Mouse (Mus musculus): ENCODE data around the gene H2-Ke6.

H2-Ke6 gene

GRCm38 (mm10) chr17:34027656-34028223 lies at the start of gene H2-Ke6:
TSS of gene H2-Ke6 (minus strand) at chr17:34028060.
- peak in 1 of 2 experiments; percentile 78 for DNase-seq (ENCODE audit: low read depth in 1 of 2, low spot score in 2 of 2)

GRCm38 (mm10) chr17:34077549-34077948 lies 49.7 kb upstream of the H2-Ke6 start:
- peak in 1 of 2 experiments; percentile 52 for DNase-seq (ENCODE audit: low read depth in 1 of 2, low spot score in 2 of 2)

DNA sequence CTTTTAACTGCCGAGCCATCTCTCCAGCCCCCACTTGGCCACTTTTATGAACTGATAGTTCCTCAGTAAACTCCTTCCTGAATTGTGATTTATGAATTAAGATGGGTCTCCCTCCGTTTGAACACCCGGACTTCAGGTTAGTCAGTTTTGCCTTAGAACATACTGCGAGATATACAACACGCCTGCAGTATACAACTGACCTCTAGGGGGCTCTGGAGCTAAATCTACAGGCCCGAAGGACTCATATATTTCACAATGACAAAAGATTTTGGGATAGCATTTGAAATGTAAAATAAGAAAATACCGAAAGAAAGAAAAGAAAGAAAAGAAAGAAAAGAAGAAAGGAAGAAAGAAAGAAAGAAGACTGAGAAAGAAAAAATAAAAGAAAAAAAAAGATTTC lies 47.4 kb upstream of the H2-Ke6 start:
- DNase-seq (ENCODE audit: low read depth in 1 of 2, low spot score in 2 of 2): peak; percentile 29 to 56

- peak in 1 of 2 experiments; percentile 27 for DNase-seq (ENCODE audit: low read depth in 1 of 2, low spot score in 2 of 2)
Observed at GRCm38 (mm10) chr17:34072091-34072490, 44.2 kb upstream of the H2-Ke6 start.

DNA sequence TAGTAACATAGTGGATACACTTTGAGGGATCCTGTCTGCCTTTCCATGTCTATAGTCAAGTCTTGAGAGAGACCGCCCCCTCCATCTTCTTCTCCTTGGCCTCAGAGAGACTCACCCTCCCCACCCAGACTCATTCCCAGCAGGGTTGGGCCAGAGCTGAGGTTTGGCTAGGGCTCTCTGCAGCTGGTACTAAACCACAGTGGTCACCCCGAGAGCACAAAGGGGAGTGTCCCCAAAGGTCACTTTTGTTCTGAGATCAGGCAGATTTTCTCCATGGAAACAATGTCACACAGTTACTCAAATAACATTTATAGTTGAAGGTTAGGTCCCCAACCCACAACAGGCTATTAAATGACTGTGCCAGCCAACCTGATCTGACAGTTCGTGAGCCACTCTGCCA lies 41.0 kb upstream of the H2-Ke6 start:
- no peak for DNase-seq (ENCODE audit: low read depth in 1 of 2, low spot score in 2 of 2)

DNA sequence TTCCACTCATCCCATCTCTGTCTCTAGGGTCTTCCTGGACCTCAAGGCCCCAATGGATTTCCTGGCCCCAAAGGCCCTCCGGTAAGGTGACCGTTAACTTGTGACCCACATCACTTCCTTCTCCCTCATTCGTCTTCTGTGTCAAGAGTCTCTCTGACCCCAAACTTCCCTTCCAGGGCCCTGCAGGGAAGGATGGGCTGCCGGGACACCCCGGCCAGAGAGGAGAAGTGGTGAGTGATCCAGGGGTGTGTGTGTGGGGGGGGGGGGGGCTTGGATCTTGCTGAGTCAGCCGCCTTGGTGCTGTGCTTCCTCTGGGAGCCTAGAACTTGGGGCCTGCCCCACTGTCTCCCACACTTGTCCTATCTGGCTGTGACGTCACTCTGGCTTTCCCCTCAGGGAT lies 29.4 kb upstream of the H2-Ke6 start:
- DNase-seq (ENCODE audit: low read depth in 1 of 2, low spot score in 2 of 2): no peak

DNA sequence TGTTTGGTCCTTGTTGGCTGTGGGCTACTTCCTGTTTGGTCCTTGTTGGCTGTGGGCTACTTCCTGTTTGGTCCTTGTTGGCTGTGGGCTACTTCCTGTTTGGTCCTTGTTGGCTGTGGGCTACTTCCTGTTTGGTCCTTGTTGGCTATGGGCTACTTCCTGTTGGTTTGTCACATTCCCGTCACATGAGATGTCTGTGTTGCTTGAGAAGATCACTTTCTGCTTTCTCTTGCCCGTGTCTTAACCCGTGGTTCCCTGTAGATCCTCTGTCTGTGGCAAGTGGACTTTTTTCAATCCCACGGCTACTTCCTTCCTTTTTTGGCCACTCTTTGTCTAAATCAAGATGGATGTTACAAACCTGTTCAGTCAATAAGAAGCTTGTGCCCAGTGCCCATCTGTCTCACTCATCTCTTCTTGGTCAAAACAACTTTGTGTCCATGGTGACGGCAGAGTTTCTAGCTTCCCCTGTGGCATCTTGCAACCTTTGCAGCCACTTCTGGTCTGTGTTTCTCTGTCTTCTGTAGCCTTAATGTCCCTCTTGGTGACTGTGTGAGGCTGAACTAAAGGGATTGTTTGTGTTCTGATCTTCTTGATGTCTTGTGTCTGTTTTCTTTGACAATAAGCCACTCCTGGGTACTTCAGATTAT lies 19.7 kb upstream of the H2-Ke6 start:
- DNase-seq (ENCODE audit: low read depth in 1 of 2, low spot score in 2 of 2): peak in 1 of 2 experiments; percentile 39

GRCm38 (mm10) chr17:34045941-34046340 lies 18.1 kb upstream of the H2-Ke6 start:
- no peak for DNase-seq (ENCODE audit: low read depth in 1 of 2, low spot score in 2 of 2)

DNA sequence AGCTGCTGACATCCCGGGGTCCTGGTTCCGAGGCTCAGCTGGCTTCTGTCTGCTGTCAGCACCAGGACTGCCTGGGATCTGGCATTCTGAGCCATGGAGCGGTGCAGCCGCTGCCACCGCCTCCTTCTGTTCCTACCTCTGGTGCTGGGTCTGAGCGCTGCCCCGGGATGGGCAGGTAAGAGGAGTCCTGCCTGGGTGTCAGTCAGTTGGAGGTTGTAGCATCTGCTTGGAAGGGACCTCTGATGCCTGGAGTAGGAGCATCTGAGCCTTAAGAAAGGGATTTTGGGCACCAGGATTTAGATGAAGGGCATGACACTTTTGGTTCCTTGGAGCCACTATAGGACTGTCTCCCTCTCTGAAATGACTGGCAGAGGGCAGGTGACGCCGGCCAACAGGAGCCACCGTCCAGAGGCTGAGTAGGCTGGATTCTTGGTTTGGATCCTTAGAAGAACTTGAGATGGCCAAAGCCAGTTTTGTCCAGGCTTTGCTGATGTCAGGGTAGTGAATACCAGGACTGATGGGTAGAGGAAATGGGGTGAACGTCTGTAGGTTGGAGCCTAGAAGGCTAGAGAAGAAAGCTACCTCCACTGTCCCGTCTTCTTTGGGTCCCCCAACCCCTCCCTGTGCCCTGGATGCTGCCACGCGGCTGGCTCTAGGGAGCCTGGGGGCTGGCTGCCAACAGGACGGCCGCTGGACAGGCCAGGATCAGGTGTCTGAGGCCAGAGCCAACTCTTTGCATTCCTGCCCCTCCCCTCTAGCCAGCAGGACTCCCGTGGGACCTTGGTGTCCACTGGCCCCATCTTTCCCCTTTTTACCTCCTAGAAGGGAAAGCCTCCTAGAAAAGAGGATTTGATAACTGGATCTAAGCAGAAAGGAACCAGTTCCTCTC lies 11.9 kb upstream of the H2-Ke6 start:
- no peak for DNase-seq (ENCODE audit: low read depth in 1 of 2, low spot score in 2 of 2)

DNA sequence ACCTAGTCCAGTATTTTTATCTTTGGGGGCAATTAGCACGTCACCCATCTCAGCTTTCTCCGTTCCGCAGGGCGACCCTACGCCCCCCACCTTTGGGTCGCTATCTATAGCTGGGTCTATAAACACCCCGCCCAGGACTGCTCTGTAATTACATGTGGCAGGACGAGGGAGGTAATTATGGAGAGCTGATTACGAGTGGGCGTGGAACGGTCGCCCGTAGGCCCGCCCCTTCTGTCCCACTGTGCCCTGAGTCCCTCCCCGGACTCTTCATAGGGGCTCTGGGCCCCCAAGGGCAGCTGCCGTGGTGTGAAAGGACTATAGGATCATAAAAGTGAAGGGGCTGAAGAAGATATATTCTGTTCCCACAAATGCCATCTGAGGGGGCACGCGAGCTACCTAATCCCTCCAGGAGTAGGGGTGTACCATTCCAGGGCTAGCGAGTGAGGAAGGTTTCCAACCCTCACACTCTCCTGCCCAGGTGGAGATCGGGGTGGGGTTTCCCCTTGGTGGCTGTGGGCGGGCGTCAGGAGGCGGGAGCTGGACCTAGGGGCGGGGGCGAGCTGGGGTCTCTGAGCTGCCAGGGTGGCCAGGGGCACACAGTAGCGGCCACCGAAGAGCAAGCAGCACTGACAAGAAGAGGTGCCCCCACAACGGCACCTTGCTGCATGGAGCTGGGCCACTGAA lies 11.2 kb upstream of the H2-Ke6 start, which contains the start of gene Col11a2:
TSS of gene Col11a2 (plus strand) at position 560 of the 684 bp plus-strand sequence.
- DNase-seq (ENCODE audit: low read depth in 1 of 2, low spot score in 2 of 2): no peak

GRCm38 (mm10) chr17:34038440-34038839 lies 10.6 kb upstream of the H2-Ke6 start:
- no peak for DNase-seq (ENCODE audit: low read depth in 1 of 2, low spot score in 2 of 2)

DNA sequence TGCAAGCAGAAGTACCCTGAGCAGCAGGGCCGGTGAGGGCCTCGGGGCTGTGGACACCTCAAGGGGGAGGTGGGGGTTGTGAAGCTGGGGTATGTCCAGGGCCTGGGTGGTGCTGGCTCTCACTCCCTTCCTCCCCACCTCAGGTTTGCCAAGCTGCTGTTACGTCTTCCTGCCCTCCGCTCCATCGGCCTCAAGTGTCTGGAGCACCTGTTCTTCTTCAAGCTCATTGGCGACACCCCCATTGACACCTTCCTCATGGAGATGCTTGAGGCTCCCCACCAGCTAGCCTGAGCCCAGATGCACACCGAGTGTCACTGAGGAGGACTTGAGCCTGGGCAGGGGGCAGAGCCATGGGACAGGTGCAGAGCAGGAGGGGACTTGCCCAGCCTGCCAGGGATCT lies 9.4 kb upstream of the H2-Ke6 start:
- DNase-seq (ENCODE audit: low read depth in 1 of 2, low spot score in 2 of 2): no peak

- no peak for DNase-seq (ENCODE audit: low read depth in 1 of 2, low spot score in 2 of 2)
Observed at GRCm38 (mm10) chr17:34036647-34037046, 8.8 kb upstream of the H2-Ke6 start.

GRCm38 (mm10) chr17:34035517-34035916 lies 7.7 kb upstream of the H2-Ke6 start:
- DNase-seq (ENCODE audit: low read depth in 1 of 2, low spot score in 2 of 2): no peak

DNA sequence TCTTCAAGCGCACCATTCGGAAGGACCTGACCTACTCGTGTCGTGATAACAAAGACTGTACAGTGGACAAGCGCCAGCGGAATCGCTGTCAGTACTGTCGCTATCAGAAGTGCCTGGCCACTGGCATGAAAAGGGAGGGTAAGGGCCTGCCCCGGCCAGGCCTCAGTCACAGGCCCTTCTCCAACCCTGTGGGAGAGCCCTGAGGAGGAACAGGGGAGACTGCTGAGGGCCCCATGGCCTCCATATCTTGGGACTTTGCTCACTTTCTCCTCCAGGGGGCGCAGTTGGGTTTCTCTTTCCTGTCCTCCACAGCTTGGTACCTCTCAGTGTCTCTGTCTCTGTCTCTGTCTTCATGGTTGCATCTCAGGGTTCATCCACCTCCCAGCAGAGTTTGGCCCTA lies 6.2 kb upstream of the H2-Ke6 start:
- DNase-seq (ENCODE audit: low read depth in 1 of 2, low spot score in 2 of 2): peak in 1 of 2 experiments; percentile 63

GRCm38 (mm10) chr17:34033441-34033840 lies 5.6 kb upstream of the H2-Ke6 start:
- DNase-seq (ENCODE audit: low read depth in 1 of 2, low spot score in 2 of 2): no peak

- peak in 1 of 2 experiments; percentile 32 for DNase-seq (ENCODE audit: low read depth in 1 of 2, low spot score in 2 of 2)
Observed at GRCm38 (mm10) chr17:34032806-34033205, 4.9 kb upstream of the H2-Ke6 start.

DNA sequence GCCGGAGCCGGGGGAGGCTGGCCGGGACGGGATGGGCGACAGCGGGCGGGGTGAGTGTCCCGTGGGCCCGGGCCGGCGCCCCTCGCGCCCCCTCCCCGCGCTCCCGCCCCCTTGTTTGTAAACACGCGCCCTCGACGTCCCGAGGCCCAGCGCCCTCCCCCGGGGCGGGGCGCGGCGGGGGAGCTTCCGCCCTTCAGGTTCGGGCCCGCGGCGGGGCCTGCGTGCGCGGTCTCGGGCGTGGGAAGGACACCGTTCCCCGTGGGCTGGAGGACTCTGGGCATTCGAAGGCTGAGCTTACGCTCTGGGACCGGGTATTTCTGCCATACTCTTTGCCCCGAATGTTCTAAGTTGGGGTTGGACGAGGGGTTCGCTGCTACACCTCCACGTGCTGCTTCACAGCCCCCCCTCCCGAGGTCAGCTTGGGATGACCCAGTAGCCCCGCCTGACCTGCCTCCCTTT lies 4.3 kb upstream of the H2-Ke6 start:
- peak in 1 of 2 experiments; percentile 56 for DNase-seq (ENCODE audit: low read depth in 1 of 2, low spot score in 2 of 2)

DNA sequence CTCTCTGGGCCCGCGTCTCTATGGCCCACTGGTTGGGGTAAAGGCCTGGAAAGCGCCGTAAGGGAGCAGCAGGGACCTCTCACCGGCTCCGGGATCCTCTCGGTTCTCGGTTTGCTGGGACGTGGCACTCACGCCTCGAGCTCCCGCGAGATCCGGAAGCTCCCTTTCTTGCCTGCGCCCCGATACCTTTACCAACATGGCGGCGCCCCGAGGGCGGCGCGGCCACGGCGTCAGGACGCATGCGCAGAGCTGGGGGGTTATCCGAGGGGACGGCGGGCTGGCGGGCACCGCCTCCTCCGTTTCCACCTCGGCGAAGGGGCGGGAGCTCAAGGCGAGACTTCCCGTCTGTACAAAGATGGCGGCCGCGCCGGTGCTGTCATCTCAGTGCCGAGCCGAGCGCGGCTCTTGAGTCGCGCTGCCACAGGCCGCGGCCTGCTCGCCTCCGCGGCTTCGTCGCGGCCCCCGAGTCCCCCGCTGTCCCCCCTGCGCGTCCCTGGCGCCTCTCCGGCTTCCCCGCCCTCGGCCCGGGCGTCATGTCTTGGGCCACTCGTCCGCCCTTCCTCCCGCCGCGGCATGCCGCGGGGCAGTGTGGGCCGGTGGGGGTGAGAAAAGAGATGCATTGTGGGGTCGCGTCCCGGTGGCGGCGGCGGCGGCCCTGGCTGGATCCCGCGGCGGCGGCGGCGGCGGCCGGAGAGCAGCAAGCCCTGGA lies 3.8 kb upstream of the H2-Ke6 start, which contains the start of the genes Slc39a7 and Rxrb:
TSS of gene Slc39a7 (minus strand) at position 218 of the 709 bp plus-strand sequence.
TSS of gene Rxrb (plus strand) at position 348 of the 709 bp plus-strand sequence.
- peak; percentile 98 to 99 for DNase-seq (ENCODE audit: low read depth in 1 of 2, low spot score in 2 of 2)

GRCm38 (mm10) chr17:34030861-34031326 lies 3.0 kb upstream of the H2-Ke6 start:
- no peak for DNase-seq (ENCODE audit: low read depth in 1 of 2, low spot score in 2 of 2)

All from monocyte, adult 2 months (primary cell).